ENCODE assay signal across 8 mouse cellular contexts in the genomic region with DNA sequence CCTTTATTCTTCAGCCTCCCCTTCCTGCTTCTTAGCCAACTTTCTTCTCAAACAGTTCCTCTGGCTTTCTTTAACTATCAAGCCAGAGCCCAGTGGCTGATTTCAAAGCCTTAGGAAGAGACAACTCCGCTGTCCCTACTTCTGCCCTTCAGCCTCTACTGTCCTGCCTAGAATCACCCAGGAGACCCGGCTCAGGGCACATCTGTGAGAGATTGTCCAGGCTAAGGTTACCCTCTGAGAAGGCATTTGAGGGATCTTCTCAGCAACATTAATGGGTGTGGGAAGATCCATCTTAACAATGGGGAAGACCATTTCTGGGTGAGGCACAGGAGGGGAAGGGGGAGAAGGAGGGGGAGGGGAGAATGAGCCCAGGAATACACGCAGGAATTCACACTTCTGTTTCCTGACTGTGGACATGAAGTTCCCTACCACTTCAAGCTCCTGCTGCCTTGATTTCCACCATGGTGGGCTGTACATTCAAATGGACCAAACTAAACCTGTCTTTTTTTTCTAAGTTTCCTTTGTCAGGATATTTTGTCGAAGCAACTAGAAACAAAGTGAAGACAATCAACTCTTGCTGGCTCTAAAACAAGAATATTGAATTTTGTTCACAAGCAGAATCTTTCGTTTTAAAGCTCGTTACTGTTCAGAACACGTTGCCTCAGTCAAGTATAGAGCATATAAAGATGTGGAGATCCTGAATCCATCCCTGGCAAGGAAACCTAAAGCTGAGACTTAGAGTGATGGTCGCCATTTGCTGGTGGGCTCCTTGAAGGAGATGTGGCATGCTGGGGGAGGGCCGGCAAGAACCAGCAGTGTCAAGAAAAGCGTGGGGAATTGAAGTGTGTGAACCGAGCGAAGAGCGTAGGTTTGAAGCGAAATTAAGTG. TPM values are rescaled to one million over a fixed set of nuclear protein-coding genes. Genes with fewer than 3 reads are reported as not detected.
DNase-seq lines count a peak whose midpoint lies in the region; ATAC-seq and TF ChIP-seq lines count a peak whose summit lies in the region.

No protein-coding gene starts in this region.

- H3K27me3 ChIP-seq in ES-Bruce4 (ENCODE audit: control insufficient read depth, insufficient read depth, low read length, poor library complexity, severe bottlenecking) = no peaks in the 10 kb centered on the region
- H3K27me3 ChIP-seq in hindbrain, embryonic 14.5 days (ENCODE audit: control insufficient read depth, insufficient read depth, low read length) = no peaks in the 10 kb centered on the region
- 0 out of 2 replicates have a peak, but pooled peaks cover 5% of the 10 kb centered on the region for H3K27me3 ChIP-seq in midbrain, embryonic 10.5 days (ENCODE audit: low read depth, poor library complexity, severe bottlenecking)

- H3K9me3 ChIP-seq in ES-Bruce4 (replicated peaks; ENCODE audit: control insufficient read depth, insufficient read depth, low read length, poor library complexity, severe bottlenecking) = no peaks in the 10 kb centered on the region
- H3K9me3 ChIP-seq in hindbrain, embryonic 14.5 days (ENCODE audit: control insufficient read depth, low read length) = no peaks in the 10 kb centered on the region
- H3K9me3 ChIP-seq in midbrain, embryonic 10.5 days (replicated peaks) = no peaks in the 10 kb centered on the region

- peak; percentile 32 for DNase-seq in kidney, adult 18-20 months
- no peak for DNase-seq in kidney, adult 8-10 months
- DNase-seq in embryo, embryonic 11 days = peak; percentile 71
- DNase-seq in hindbrain, embryonic 14.5 days (ENCODE audit: low spot score) = peak; percentile 70
- peak; percentile 60 for DNase-seq in midbrain, embryonic 10.5 days (ENCODE audit: low spot score)
- no peak for DNase-seq in urinary bladder, postnatal 4 days (ENCODE audit: low spot score in 2 of 2)

- peak overlapping the region; percentile 67 for H3K4me2 ChIP-seq in hindbrain, embryonic 14.5 days (replicated peaks)

- no peak for TF ChIP-seq EP300 in ES-Bruce4 (IDR thresholded peaks at IDR 0.05; ENCODE audit: insufficient read depth, low read depth, low read length)

- H3K9ac ChIP-seq in ES-Bruce4 (ENCODE audit: low read depth, poor library complexity, severe bottlenecking) = peak overlapping the region; percentile 73
- H3K9ac ChIP-seq in hindbrain, embryonic 14.5 days = peak overlapping the region; percentile 66

- WGBS in hindbrain, embryonic 14.5 days = 2% methylated on average over 14 of the region's 14 CpGs
- WGBS in midbrain, embryonic 10.5 days = 2% methylated on average over 14 of the region's 14 CpGs

- peak overlapping the region; percentile 87 for H3K4me3 ChIP-seq in ES-Bruce4 (ENCODE audit: low read depth, low read length)
- H3K4me3 ChIP-seq in hindbrain, embryonic 14.5 days (replicated peaks; ENCODE audit: low read length) = peak overlapping the region; percentile 89
- H3K4me3 ChIP-seq in midbrain, embryonic 10.5 days = peak overlapping the region; percentile 74

- no peak for TF ChIP-seq CTCF in ES-Bruce4 (IDR thresholded peaks at IDR 0.05; ENCODE audit: low read depth, low read length)

- no peak for TF ChIP-seq POLR2A in ES-Bruce4 (IDR thresholded peaks at IDR 0.05; ENCODE audit: insufficient read depth, low read length)

- peak; percentile 34 for ATAC-seq in hindbrain, embryonic 14.5 days (ENCODE audit: low FRiP score)
- ATAC-seq in granulocyte monocyte progenitor cell, adult 5-6 weeks (replicated peaks; ENCODE audit: poor library complexity, severe bottlenecking) = no peak

- no peaks in the 10 kb centered on the region for H3K4me1 ChIP-seq in ES-Bruce4 (ENCODE audit: control insufficient read depth, insufficient read depth, low read length)
- H3K4me1 ChIP-seq in hindbrain, embryonic 14.5 days (replicated peaks; ENCODE audit: control insufficient read depth, insufficient read depth, low read length) = 0 out of 2 replicates have a peak, but pooled peaks cover 14% of the 10 kb centered on the region
- H3K4me1 ChIP-seq in midbrain, embryonic 10.5 days = peaks cover 30% of the 10 kb centered on the region

- H3K36me3 ChIP-seq in ES-Bruce4 (ENCODE audit: control insufficient read depth, insufficient read depth, low read length, poor library complexity, severe bottlenecking) = no peaks in the 10 kb centered on the region
- H3K36me3 ChIP-seq in hindbrain, embryonic 14.5 days (replicated peaks; ENCODE audit: control insufficient read depth, insufficient read depth) = no peaks in the 10 kb centered on the region
- no peaks in the 10 kb centered on the region for H3K36me3 ChIP-seq in midbrain, embryonic 10.5 days

- no peak overlapping the region; the same call in 1 of the 2 replicates for H3K27ac ChIP-seq in ES-Bruce4 (ENCODE audit: insufficient read depth, low read length)
- peak overlapping the region; percentile 92 for H3K27ac ChIP-seq in hindbrain, embryonic 14.5 days
- peak overlapping the region; percentile 93 for H3K27ac ChIP-seq in midbrain, embryonic 10.5 days (replicated peaks)

RNA-seq across cellular contexts. Expression of a gene that starts 11.6 kb away (rescaled TPM):
- not detected in 2 replicates for polyA plus RNA-seq in ES-Bruce4 (2011; ENCODE audit: insufficient read depth, insufficient read length, low read depth, missing spikeins)
- polyA plus RNA-seq in hindbrain, embryonic 14.5 days (2014; fragmentation: Nextera tagmentation; extraction: Ambion mirVana) = not detected in 2 replicates
- polyA plus RNA-seq in midbrain, embryonic 10.5 days (2016; fragmentation: Nextera tagmentation; extraction: Ambion mirVana) = not detected in 2 replicates
- not detected in 2 replicates for total RNA-seq in granulocyte monocyte progenitor cell, adult 5-6 weeks (2014; fragmentation: Nextera tagmentation)
- 0.09 TPM in 1 of 2 replicates, not detected in the other for total RNA-seq in granulocyte monocyte progenitor cell, adult 5-6 weeks (2017)

RNA-seq across cellular contexts. Expression of a gene that starts 11.6 kb away (rescaled TPM):
- polyA plus RNA-seq in ES-Bruce4 (2011; ENCODE audit: insufficient read depth, insufficient read length, low read depth, missing spikeins) = not detected in 2 replicates
- polyA plus RNA-seq in hindbrain, embryonic 14.5 days (2014; fragmentation: Nextera tagmentation; extraction: Ambion mirVana) = not detected in 2 replicates
- not detected in 2 replicates for polyA plus RNA-seq in midbrain, embryonic 10.5 days (2016; fragmentation: Nextera tagmentation; extraction: Ambion mirVana)
- not detected in 2 replicates for total RNA-seq in granulocyte monocyte progenitor cell, adult 5-6 weeks (2014; fragmentation: Nextera tagmentation)
- not detected in 2 replicates for total RNA-seq in granulocyte monocyte progenitor cell, adult 5-6 weeks (2017)

RNA-seq across cellular contexts. Expression of a gene that starts 48.7 kb away (rescaled TPM):
- polyA plus RNA-seq in ES-Bruce4 (2011; ENCODE audit: insufficient read depth, insufficient read length, low read depth, missing spikeins) = not detected in 2 replicates
- 0.23 TPM in 1 of 2 replicates, not detected in the other for polyA plus RNA-seq in hindbrain, embryonic 14.5 days (2014; fragmentation: Nextera tagmentation; extraction: Ambion mirVana)
- not detected in 2 replicates for polyA plus RNA-seq in midbrain, embryonic 10.5 days (2016; fragmentation: Nextera tagmentation; extraction: Ambion mirVana)
- total RNA-seq in granulocyte monocyte progenitor cell, adult 5-6 weeks (2014; fragmentation: Nextera tagmentation) = not detected in 2 replicates
- 0.34 and 1.0 TPM in 2 replicates for total RNA-seq in granulocyte monocyte progenitor cell, adult 5-6 weeks (2017)

RNA-seq across cellular contexts. Expression of a gene that starts 49.7 kb away (rescaled TPM):
- not detected in 2 replicates for polyA plus RNA-seq in ES-Bruce4 (2011; ENCODE audit: insufficient read depth, insufficient read length, low read depth, missing spikeins)
- not detected in 2 replicates for polyA plus RNA-seq in hindbrain, embryonic 14.5 days (2014; fragmentation: Nextera tagmentation; extraction: Ambion mirVana)
- polyA plus RNA-seq in midbrain, embryonic 10.5 days (2016; fragmentation: Nextera tagmentation; extraction: Ambion mirVana) = 0.16 TPM in 1 of 2 replicates, not detected in the other
- 4.2 and 4.6 TPM in 2 replicates for total RNA-seq in granulocyte monocyte progenitor cell, adult 5-6 weeks (2014; fragmentation: Nextera tagmentation)
- total RNA-seq in granulocyte monocyte progenitor cell, adult 5-6 weeks (2017) = 9.5 and 14.1 TPM in 2 replicates

RNA-seq across cellular contexts. Expression of a gene that starts 53.2 kb away (rescaled TPM):
- polyA plus RNA-seq in ES-Bruce4 (2011; ENCODE audit: insufficient read depth, insufficient read length, low read depth, missing spikeins) = not detected in 2 replicates
- 0.52 TPM in 2 replicates for polyA plus RNA-seq in hindbrain, embryonic 14.5 days (2014; fragmentation: Nextera tagmentation; extraction: Ambion mirVana)
- 1.3 and 1.4 TPM in 2 replicates for polyA plus RNA-seq in midbrain, embryonic 10.5 days (2016; fragmentation: Nextera tagmentation; extraction: Ambion mirVana)
- 231 and 260 TPM in 2 replicates for total RNA-seq in granulocyte monocyte progenitor cell, adult 5-6 weeks (2014; fragmentation: Nextera tagmentation)
- 296 and 376 TPM in 2 replicates for total RNA-seq in granulocyte monocyte progenitor cell, adult 5-6 weeks (2017)

Comparison
In these comparisons a context has a peak if more than half of its experiments do, and no peak if none do; other contexts are left out.
1. DNase-seq: peak in kidney, adult 18-20 months (single experiment), embryo, embryonic 11 days (single experiment), hindbrain, embryonic 14.5 days (single experiment) and midbrain, embryonic 10.5 days (single experiment); none in kidney, adult 8-10 months (0 of 2) and urinary bladder, postnatal 4 days (0 of 2).
2. Peak in every context shown above with its lines, with median percentiles within 50 percentile points of each other: H3K4me3 ChIP-seq.